Mouse (Mus musculus) forebrain, embryonic 15.5 days (tissue): ENCODE data around the gene Lcn4. TPM values are rescaled to one million over a fixed set of nuclear protein-coding genes. Genes with fewer than 3 reads are reported as not detected.
"Not testable (repeated sequence)": the region's sequence is repeated elsewhere in the genome, so short reads cannot be mapped to it uniquely, and the experiment has no call there.

Source experiments
- ATAC-seq: fragments of 200-750 bp; cut with Nextera tagmentation; replicated peaks from 2 replicates; pipeline ENCODE4 v1.8.0; 2017; ENCODE audit warnings: mild to moderate bottlenecking, moderate TSS enrichment, moderate library complexity
- H3K27ac ChIP-seq: fragments of 300-500 bp; sonication (generic); replicated peaks from 2 replicates; pipeline ENCODE4 v1.5.1; 2015; ENCODE audit warnings: mild to moderate bottlenecking, inconsistent platforms
- H3K27me3 ChIP-seq: fragments of 300-500 bp; sonication (generic); 2 replicates; pipeline ENCODE4 v1.6.1; 2015; ENCODE audit warnings: inconsistent platforms
- H3K36me3 ChIP-seq: fragments of 300-500 bp; sonication (generic); 2 replicates; pipeline ENCODE4 v1.6.1; 2015; ENCODE audit warnings: mild to moderate bottlenecking, inconsistent platforms
- H3K4me1 ChIP-seq: fragments of 300-500 bp; sonication (generic); 2 replicates; pipeline ENCODE4 v1.6.1; 2015; ENCODE audit warnings: inconsistent platforms
- H3K4me2 ChIP-seq: fragments of 300-500 bp; sonication (generic); replicated peaks from 2 replicates; pipeline ENCODE4 v1.6.1; 2015; ENCODE audit warnings: mild to moderate bottlenecking, inconsistent platforms
- H3K4me3 ChIP-seq: fragments of 300-500 bp; sonication (generic); 2 replicates; pipeline ENCODE4 v1.5.1; 2015; ENCODE audit warnings: mild to moderate bottlenecking, inconsistent platforms
- H3K9ac ChIP-seq: fragments of 300-500 bp; sonication (generic); replicated peaks from 2 replicates; pipeline ENCODE4 v1.6.1; 2015; ENCODE audit warnings: mild to moderate bottlenecking, inconsistent platforms
- H3K9me3 ChIP-seq: fragments of 300-500 bp; sonication (generic); 2 replicates; pipeline ENCODE4 v1.6.1; 2016; ENCODE audit warnings: inconsistent platforms
- WGBS: fragments of 180-500 bp; shearing (Covaris S2); methylation state at CpG from one replicate; pipeline ENCODE4 v1.1.7; 2015; ENCODE audit warnings: mixed read lengths; 5-methylcytosine and 5-hydroxymethylcytosine counted together
- polyA plus RNA-seq: library from polyadenylated mRNA; unstranded; fragments of >200 nt; fragmentation: Nextera tagmentation; extraction: Ambion mirVana; gene quantifications from 2 replicates; pipeline ENCODE4 v1.2.1, GENCODE M21; 2015

Lcn4 gene
- not detected in 2 replicates for polyA plus RNA-seq

- Histone ChIP-seq H3K4me3 (no peak within 1 kb of the TSS), H3K4me2 (no peak within 1 kb of the TSS), H3K4me1 (no peaks in the 10 kb centered on the region), H3K9ac (no peak within 1 kb of the TSS), H3K27ac (no peak within 1 kb of the TSS), H3K36me3 (no peaks in the 10 kb centered on the region), H3K9me3 (no peaks in the 10 kb centered on the region), H3K27me3 (no peaks in the 10 kb centered on the region)
- no peak for ATAC-seq
- 93% methylated on average over 3 of the region's 3 CpGs for WGBS
These were observed at the start of gene Lcn4 for GRCm38 (mm10) chr2:26671182-26671581. Gene Lcn4 (minus strand): TSS chr2:26671282.

- Histone ChIP-seq H3K4me2 (no peak overlapping the region), H3K36me3 (no peaks in the 10 kb centered on the region), H3K4me3 (no peak overlapping the region), H3K9ac (no peak overlapping the region), H3K9me3 (no peaks in the 10 kb centered on the region), H3K27me3 (no peaks in the 10 kb centered on the region), H3K4me1 (no peaks in the 10 kb centered on the region), H3K27ac (no peak overlapping the region)
- no peak for ATAC-seq
- WGBS, result 95% methylated on average over 1 of the region's 1 CpGs
These were observed 15.1 kb upstream of the Lcn4 start for GRCm38 (mm10) chr2:26686171-26686675.

- ATAC-seq, result no peak
- no peak overlapping the region for H3K9ac ChIP-seq
These were observed 2.3 kb downstream of the Lcn4 start for GRCm38 (mm10) chr2:26668746-26669145.

GRCm38 (mm10) chr2:26663551-26663950 lies 7.5 kb downstream of the Lcn4 start:
- not testable (repeated sequence) for H3K4me3 ChIP-seq, H3K9ac ChIP-seq, H3K4me2 ChIP-seq, ATAC-seq, H3K9me3 ChIP-seq, H3K4me1 ChIP-seq, H3K27ac ChIP-seq, H3K27me3 ChIP-seq, H3K36me3 ChIP-seq
- WGBS, result 84% methylated on average over 1 of the region's 1 CpGs

More at GRCm38 (mm10) chr2:26668746-26669145, 2.3 kb downstream of the Lcn4 start:
- no peaks in the 10 kb centered on the region for H3K4me1 ChIP-seq
- H3K36me3 ChIP-seq, result no peaks in the 10 kb centered on the region
- H3K4me3 ChIP-seq, result no peak overlapping the region
- H3K9me3 ChIP-seq, result no peaks in the 10 kb centered on the region
- no peak overlapping the region for H3K4me2 ChIP-seq
- H3K27me3 ChIP-seq, result no peaks in the 10 kb centered on the region
- no peak overlapping the region for H3K27ac ChIP-seq

DNA sequence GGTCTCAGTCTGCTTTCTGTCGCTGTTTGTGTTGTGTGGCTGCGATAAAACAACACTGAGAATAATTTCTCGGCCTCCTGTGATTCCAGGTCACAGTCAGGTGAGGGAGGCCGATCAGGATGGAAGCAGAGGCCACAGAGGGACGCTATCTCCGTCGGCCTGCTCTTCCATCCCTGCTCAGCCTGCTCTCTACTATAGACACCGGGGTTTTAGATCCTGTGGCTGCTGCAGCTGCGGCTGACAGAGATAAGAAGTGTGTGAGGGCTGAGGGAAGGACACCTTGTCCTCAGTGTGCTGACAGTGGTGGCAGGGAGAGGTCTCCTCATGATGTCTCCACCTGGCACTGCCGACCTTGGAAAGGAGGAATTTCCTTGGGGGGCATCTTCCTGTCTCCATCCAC lies 8.0 kb downstream of the Lcn4 start:
- no peak for ATAC-seq
- WGBS, result 81% methylated on average over 10 of the region's 10 CpGs
- Histone ChIP-seq H3K9ac (no peak overlapping the region), H3K36me3 (no peaks in the 10 kb centered on the region), H3K27ac (no peak overlapping the region), H3K4me1 (peaks cover 6% of the 10 kb centered on the region; the same call in 1 of the 2 replicates), H3K4me3 (no peak overlapping the region), H3K9me3 (no peaks in the 10 kb centered on the region), H3K27me3 (no peaks in the 10 kb centered on the region), H3K4me2 (no peak overlapping the region)

- WGBS, result 83% methylated on average over 13 of the region's 13 CpGs
- no peaks in the 10 kb centered on the region for H3K36me3 ChIP-seq
- ATAC-seq, result no peak
These were observed 8.6 kb downstream of the Lcn4 start for GRCm38 (mm10) chr2:26662509-26662882.

DNA sequence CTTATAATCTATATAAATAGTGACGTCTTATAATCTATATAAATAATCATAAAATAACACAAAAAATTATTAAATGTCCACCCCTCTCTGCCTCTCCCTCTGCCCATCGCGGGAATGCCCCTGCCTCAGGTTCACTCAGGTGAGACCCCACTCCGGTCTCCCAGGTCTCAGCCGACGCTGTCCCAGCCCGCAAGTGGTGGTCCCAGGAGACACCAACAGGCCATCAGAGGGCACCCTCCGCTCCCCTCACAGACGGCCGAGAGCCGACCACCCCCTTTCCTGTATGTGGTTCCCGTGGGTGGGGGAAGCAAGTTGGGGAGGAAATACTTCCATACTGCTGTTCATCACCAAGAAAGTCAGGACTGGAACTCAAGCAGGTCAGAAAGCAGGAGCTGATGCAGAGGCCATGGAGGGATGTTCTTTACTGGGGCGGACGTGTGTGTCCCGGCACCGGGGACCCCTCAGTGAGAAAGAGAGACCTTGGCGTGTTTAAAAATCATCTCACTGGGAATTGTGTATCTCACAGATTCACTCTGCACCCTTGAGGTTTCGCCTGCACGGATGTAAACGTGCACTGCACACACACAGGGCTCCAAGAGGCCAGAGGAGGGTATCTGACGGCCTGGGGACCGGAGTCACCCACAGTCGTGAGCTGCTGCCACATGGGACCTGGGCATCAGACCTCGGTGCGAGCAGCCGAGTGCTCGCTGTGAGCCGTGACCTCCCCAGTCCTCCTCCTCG lies 9.1 kb downstream of the Lcn4 start:
- no peak for ATAC-seq
- no peaks in the 10 kb centered on the region for H3K9me3 ChIP-seq
- 50% methylated on average over 29 of the region's 29 CpGs for WGBS
- H3K9ac ChIP-seq, result peak overlapping the region; percentile 15; the same call in 1 of the 2 replicates
- peak overlapping the region; percentile 54 for H3K4me2 ChIP-seq
- peak overlapping the region; percentile 34 for H3K4me3 ChIP-seq
- H3K27me3 ChIP-seq, result no peaks in the 10 kb centered on the region
- no peaks in the 10 kb centered on the region for H3K36me3 ChIP-seq
- no peak overlapping the region for H3K27ac ChIP-seq
- peaks cover 6% of the 10 kb centered on the region; the same call in 1 of the 2 replicates for H3K4me1 ChIP-seq

More at GRCm38 (mm10) chr2:26662509-26662882, 8.6 kb downstream of the Lcn4 start:
- Histone ChIP-seq H3K9ac (no peak overlapping the region), H3K27ac (no peak overlapping the region), H3K9me3 (no peaks in the 10 kb centered on the region), H3K4me3 (no peak overlapping the region), H3K4me1 (peaks cover 6% of the 10 kb centered on the region; the same call in 1 of the 2 replicates), H3K4me2 (no peak overlapping the region), H3K27me3 (no peaks in the 10 kb centered on the region)

GRCm38 (mm10) chr2:26661143-26661752 lies 9.8 kb downstream of the Lcn4 start:
- Histone ChIP-seq H3K4me1 (peaks cover 6% of the 10 kb centered on the region; the same call in 1 of the 2 replicates), H3K9me3 (no peaks in the 10 kb centered on the region), H3K36me3 (no peaks in the 10 kb centered on the region), H3K27ac (no peak overlapping the region), H3K27me3 (no peaks in the 10 kb centered on the region), H3K9ac (peak overlapping the region; percentile 15; the same call in 1 of the 2 replicates), H3K4me2 (peak overlapping the region; percentile 54), H3K4me3 (peak overlapping the region; percentile 34)
- no peak for ATAC-seq
- WGBS, result 2% methylated on average over 20 of the region's 20 CpGs

DNA sequence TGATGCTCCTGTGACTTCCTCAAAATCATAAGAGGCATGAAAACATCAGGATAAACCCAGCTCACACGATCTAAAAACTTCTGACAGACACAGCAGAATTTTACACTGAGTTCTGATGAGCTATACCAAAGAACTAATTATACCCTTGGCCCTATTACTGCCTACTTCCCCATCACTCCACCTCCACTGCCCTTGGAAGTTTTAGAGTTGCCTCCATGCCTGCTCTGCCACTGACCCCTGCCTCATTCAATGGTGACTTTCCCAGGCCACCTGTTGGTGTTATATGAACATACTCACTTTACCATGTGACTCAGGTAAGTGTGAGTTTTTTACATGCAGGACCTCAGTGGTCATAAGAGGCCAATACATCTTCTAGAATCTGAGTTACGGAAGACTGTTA lies 13.7 kb downstream of the Lcn4 start:
- no peaks in the 10 kb centered on the region for H3K27me3 ChIP-seq
- 86% methylated on average over 2 of the region's 2 CpGs for WGBS
- H3K9me3 ChIP-seq, result no peaks in the 10 kb centered on the region
- no peak overlapping the region for H3K4me3 ChIP-seq
- ATAC-seq, result no peak
- no peak overlapping the region for H3K9ac ChIP-seq
- H3K36me3 ChIP-seq, result no peaks in the 10 kb centered on the region
- peaks cover 6% of the 10 kb centered on the region; the same call in 1 of the 2 replicates for H3K4me1 ChIP-seq
- H3K4me2 ChIP-seq, result no peak overlapping the region
- no peak overlapping the region for H3K27ac ChIP-seq

DNA sequence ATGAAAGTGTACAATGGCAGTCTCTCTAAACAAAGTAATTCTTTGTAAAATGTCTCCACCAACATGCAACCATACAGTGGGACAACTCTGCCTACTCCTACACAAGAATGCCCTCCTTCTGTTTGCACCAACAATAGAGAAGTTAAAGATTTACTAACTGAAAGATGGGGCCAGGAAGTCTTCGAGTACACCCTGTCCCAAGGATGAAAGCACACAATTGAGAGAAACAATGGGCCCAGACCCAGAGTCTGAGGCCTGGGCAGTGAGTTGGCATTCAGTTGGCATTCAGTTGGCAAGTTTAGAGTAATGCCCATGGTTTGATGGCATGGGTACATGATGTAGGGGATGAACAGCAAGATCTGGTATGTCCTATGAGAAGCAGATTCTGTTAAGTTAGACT lies 16.4 kb downstream of the Lcn4 start:
- no peaks in the 10 kb centered on the region for H3K9me3 ChIP-seq
- H3K36me3 ChIP-seq, result no peaks in the 10 kb centered on the region
- no peak overlapping the region for H3K27ac ChIP-seq
- 73% methylated on average over 1 of the region's 1 CpGs for WGBS
- no peak overlapping the region for H3K4me3 ChIP-seq
- no peak for ATAC-seq
- H3K27me3 ChIP-seq, result no peaks in the 10 kb centered on the region
- no peaks in the 10 kb centered on the region for H3K4me1 ChIP-seq
- H3K4me2 ChIP-seq, result no peak overlapping the region
- H3K9ac ChIP-seq, result no peak overlapping the region

GRCm38 (mm10) chr2:26646643-26647293 lies 24.3 kb downstream of the Lcn4 start:
- 24% methylated on average over 3 of the region's 3 CpGs for WGBS

GRCm38 (mm10) chr2:26643942-26644341 lies 27.1 kb downstream of the Lcn4 start:
- Histone ChIP-seq H3K4me2 (no peak overlapping the region), H3K36me3 (no peaks in the 10 kb centered on the region), H3K4me3 (no peak overlapping the region), H3K27me3 (no peaks in the 10 kb centered on the region), H3K9me3 (no peaks in the 10 kb centered on the region), H3K9ac (no peak overlapping the region), H3K27ac (no peak overlapping the region), H3K4me1 (peaks cover 4% of the 10 kb centered on the region)
- WGBS, result 70% methylated on average over 2 of the region's 2 CpGs
- no peak for ATAC-seq

More at GRCm38 (mm10) chr2:26646643-26647293, 24.3 kb downstream of the Lcn4 start:
- H3K4me1 ChIP-seq, result no peaks in the 10 kb centered on the region
- no peak overlapping the region for H3K4me2 ChIP-seq
- H3K27ac ChIP-seq, result no peak overlapping the region
- no peak overlapping the region for H3K4me3 ChIP-seq
- no peaks in the 10 kb centered on the region for H3K36me3 ChIP-seq
- H3K9ac ChIP-seq, result no peak overlapping the region
- peak; percentile 97 for ATAC-seq
- no peaks in the 10 kb centered on the region for H3K27me3 ChIP-seq
- H3K9me3 ChIP-seq, result no peaks in the 10 kb centered on the region
